Mouse (Mus musculus) heart, embryonic 14.5 days (tissue): ENCODE data around the gene Htra1. TPM values are rescaled to one million over a fixed set of nuclear protein-coding genes. Genes with fewer than 3 reads are reported as not detected.

Experiments used
- ATAC-seq: fragments of 200-750 bp; cut with Nextera tagmentation; 2 replicates; pipeline ENCODE4 v1.8.0; 2017; ENCODE audit warnings: low read depth, moderate TSS enrichment; ENCODE audit not compliant: insufficient number of reproducible peaks, insufficient read depth, low FRiP score
- H3K27ac ChIP-seq, 2 experiments: fragments of 200-500 bp in 1 of 2; fragments of 300-500 bp in 1 of 2; sonication (generic) in 1 of 2; replicated peaks in 1 of 2; 2 replicates each; pipeline ENCODE4 v1.5.1; 2012 to 2014; ENCODE audit warnings: low read depth in 2 of 2, low read length in 2 of 2, control low read depth in 1 of 2, mild to moderate bottlenecking in 1 of 2, mixed read lengths in 1 of 2; ENCODE audit not compliant: control insufficient read depth in 1 of 2, insufficient read depth in 1 of 2
- H3K27me3 ChIP-seq: fragments of 300-500 bp; sonication (generic); 2 replicates; pipeline ENCODE4 v1.6.1; 2014; ENCODE audit warnings: mild to moderate bottlenecking, low read length, control low read depth; ENCODE audit not compliant: control insufficient read depth, insufficient read depth
- H3K36me3 ChIP-seq: fragments of 300-500 bp; sonication (generic); 2 replicates; pipeline ENCODE4 v1.6.1; 2014; ENCODE audit warnings: mild to moderate bottlenecking, control low read depth, low read length, mixed read lengths; ENCODE audit not compliant: control insufficient read depth, insufficient read depth
- H3K4me1 ChIP-seq, 2 experiments: fragments of 200-500 bp in 1 of 2; fragments of 300-500 bp in 1 of 2; sonication (generic) in 1 of 2; 2 replicates each; pipeline ENCODE4 v1.6.1; 2012 to 2014; ENCODE audit warnings: low read length in 2 of 2, control low read depth in 1 of 2, mixed read lengths in 1 of 2; ENCODE audit not compliant: control insufficient read depth in 2 of 2, insufficient read depth in 2 of 2
- H3K4me2 ChIP-seq: fragments of 300-500 bp; sonication (generic); 2 replicates; pipeline ENCODE4 v1.6.1; 2014; ENCODE audit warnings: mild to moderate bottlenecking, low read length
- H3K4me3 ChIP-seq, 2 experiments: fragments of 200-500 bp in 1 of 2; fragments of 300-500 bp in 1 of 2; sonication (generic) in 1 of 2; 2 replicates each; pipeline ENCODE4 v1.5.1; 2012 to 2014; ENCODE audit warnings: low read length in 2 of 2, mild to moderate bottlenecking in 2 of 2, control low read depth in 1 of 2, low read depth in 1 of 2, moderate library complexity in 1 of 2; ENCODE audit not compliant: control insufficient read depth in 1 of 2, insufficient read depth in 1 of 2
- H3K9ac ChIP-seq: fragments of 300-500 bp; sonication (generic); 2 replicates; pipeline ENCODE4 v1.6.1; 2014; ENCODE audit warnings: mild to moderate bottlenecking, low read length
- H3K9me3 ChIP-seq: fragments of 300-500 bp; sonication (generic); 2 replicates; pipeline ENCODE4 v1.6.1; 2016; ENCODE audit warnings: low read length, control low read depth; ENCODE audit not compliant: control insufficient read depth
- WGBS: fragments of 180-500 bp; shearing (Covaris S2); extraction: QIAGEN DNeasy Blood & Tissue Kit; methylation state at CpG from one replicate; pipeline ENCODE4 v1.1.7; 2014; 5-methylcytosine and 5-hydroxymethylcytosine counted together
- polyA plus RNA-seq: library from polyadenylated mRNA; unstranded; fragments of >200 nt; fragmentation: Nextera tagmentation; extraction: Ambion mirVana; gene quantifications from 2 replicates; pipeline ENCODE4 v1.2.1, GENCODE M21; 2014

The Htra1 gene
- polyA plus RNA-seq, result 60.0 and 73.5 TPM in 2 replicates

DNA sequence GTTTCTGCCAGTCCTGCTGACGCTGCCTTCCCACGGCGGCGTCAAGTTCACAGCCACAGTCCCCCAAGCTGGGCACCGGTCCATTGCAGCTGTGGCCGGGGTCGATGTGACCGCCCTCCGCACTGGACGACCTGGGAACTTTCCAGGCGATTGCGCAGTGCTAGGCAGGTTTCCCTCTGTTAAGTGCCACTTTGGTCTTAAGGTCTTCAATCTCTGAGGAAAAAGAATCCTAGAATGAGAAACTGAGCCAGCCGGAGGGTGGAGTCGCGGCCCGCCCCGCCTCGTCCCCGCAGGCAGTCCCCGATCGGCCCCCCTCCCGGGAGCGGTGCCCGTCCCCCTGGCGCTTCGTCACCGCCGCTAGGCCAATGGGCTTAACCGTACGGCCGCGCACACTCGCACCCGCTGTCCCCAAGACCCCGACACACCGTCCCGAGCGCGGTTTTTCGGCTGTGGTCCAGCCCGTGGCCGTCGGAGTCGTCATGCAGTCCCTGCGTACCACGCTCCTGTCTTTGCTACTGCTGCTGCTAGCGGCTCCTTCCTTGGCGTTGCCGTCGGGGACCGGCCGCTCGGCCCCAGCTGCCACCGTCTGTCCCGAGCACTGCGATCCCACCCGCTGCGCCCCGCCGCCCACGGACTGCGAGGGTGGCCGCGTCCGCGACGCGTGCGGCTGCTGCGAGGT lies at the start of gene Htra1:
Gene Htra1, plus strand, starts transcription at position 319 of the 679 bp plus-strand sequence.
- Histone ChIP-seq H3K27ac (0 out of 4 replicates have a peak within 1 kb of the TSS, but pooled peaks of 1 of the 2 experiments have one; percentile 19), H3K9me3 (no peaks in the 10 kb centered on the region; the same call in 1 of the 2 replicates), H3K36me3 (no peaks in the 10 kb centered on the region), H3K4me2 (peak within 1 kb of the TSS; percentile 95), H3K4me3 (peak within 1 kb of the TSS; percentile 59 to 72), H3K27me3 (peaks cover 33% of the 10 kb centered on the region), H3K4me1 (peaks cover 22% of the 10 kb centered on the region in 2 experiments), H3K9ac (peak within 1 kb of the TSS; percentile 78)
- WGBS, result under 1% methylated on average over 68 of the region's 70 CpGs
- peak; percentile 85 for ATAC-seq

GRCm38 (mm10) chr7:130886246-130886645 lies 49.7 kb upstream of the Htra1 start:
- Histone ChIP-seq H3K9ac (no peak overlapping the region), H3K4me3 (no peak overlapping the region), H3K36me3 (peaks cover 50% of the 10 kb centered on the region), H3K4me2 (no peak overlapping the region), H3K27me3 (no peaks in the 10 kb centered on the region), H3K4me1 (peaks cover 10 to 35% of the 10 kb centered on the region in 2 experiments), H3K27ac (no peak overlapping the region), H3K9me3 (no peaks in the 10 kb centered on the region)
- 61% methylated on average over 3 of the region's 3 CpGs for WGBS
- no peak for ATAC-seq

- Histone ChIP-seq H3K4me3 (no peak overlapping the region), H3K9me3 (no peaks in the 10 kb centered on the region), H3K36me3 (peaks cover 52% of the 10 kb centered on the region), H3K4me2 (peak overlapping the region; percentile 45), H3K27ac (peak overlapping the region; percentile 80 to 93), H3K9ac (no peak overlapping the region), H3K27me3 (no peaks in the 10 kb centered on the region), H3K4me1 (peaks cover 10 to 35% of the 10 kb centered on the region in 2 experiments)
- no peak for ATAC-seq
- WGBS, result 19% methylated on average over 3 of the region's 3 CpGs
These were observed 48.0 kb upstream of the Htra1 start for GRCm38 (mm10) chr7:130887946-130888345.

GRCm38 (mm10) chr7:130890871-130891270 lies 45.0 kb upstream of the Htra1 start:
- 5% methylated on average over 2 of the region's 2 CpGs for WGBS
- ATAC-seq, result no peak
- peaks cover 10 to 33% of the 10 kb centered on the region in 2 experiments for H3K4me1 ChIP-seq
- H3K27me3 ChIP-seq, result no peaks in the 10 kb centered on the region
- no peaks in the 10 kb centered on the region for H3K9me3 ChIP-seq
- no peak overlapping the region for H3K9ac ChIP-seq
- H3K36me3 ChIP-seq, result peaks cover 41% of the 10 kb centered on the region
- no peak overlapping the region for H3K4me3 ChIP-seq
- H3K27ac ChIP-seq, result no peak overlapping the region
- H3K4me2 ChIP-seq, result no peak overlapping the region

- WGBS, result 75% methylated on average over 6 of the region's 6 CpGs
- Histone ChIP-seq H3K9me3 (no peaks in the 10 kb centered on the region), H3K4me3 (no peak overlapping the region), H3K36me3 (peaks cover 53% of the 10 kb centered on the region), H3K4me2 (no peak overlapping the region), H3K9ac (no peak overlapping the region), H3K27ac (no peak overlapping the region), H3K4me1 (peaks cover 10 to 20% of the 10 kb centered on the region in 2 experiments), H3K27me3 (no peaks in the 10 kb centered on the region)
- no peak for ATAC-seq
These were observed 42.9 kb upstream of the Htra1 start for GRCm38 (mm10) chr7:130892973-130893372.

DNA sequence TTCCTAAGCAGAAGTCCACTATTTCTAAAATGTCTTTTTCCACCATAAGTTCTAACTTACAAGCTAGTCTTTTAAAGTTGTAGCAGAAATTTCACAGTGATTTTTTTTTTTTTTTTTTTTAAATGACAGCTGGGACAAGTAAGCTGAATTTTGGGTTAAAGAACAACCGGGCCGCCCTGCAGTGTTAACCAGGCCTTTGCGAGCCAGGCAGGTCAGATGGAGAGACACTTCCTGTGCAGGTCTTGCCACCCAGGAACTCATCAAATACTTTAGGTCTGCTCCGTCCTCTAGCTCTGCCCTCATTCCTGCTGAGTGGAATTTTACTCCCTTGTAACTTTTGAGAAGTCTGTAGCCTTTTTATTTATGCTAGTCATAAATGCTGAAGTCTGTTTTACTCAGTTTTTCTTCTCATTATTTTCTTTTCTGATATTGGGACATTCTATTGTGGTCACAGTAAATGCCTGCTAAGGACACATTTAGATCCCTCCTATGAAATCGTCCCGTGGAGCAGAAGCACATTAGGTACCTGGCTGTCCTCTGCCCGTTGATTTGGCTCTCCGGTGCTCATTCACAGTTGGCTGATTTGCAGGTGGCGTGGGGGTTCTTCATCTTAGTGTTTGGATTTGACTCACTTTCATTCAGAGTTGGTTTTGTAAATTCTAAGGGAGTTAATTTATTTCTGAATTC lies 40.8 kb upstream of the Htra1 start:
- no peak overlapping the region for H3K9ac ChIP-seq
- no peaks in the 10 kb centered on the region for H3K9me3 ChIP-seq
- H3K4me3 ChIP-seq, result no peak overlapping the region
- 83% methylated on average over 9 of the region's 9 CpGs for WGBS
- H3K4me2 ChIP-seq, result no peak overlapping the region
- H3K27ac ChIP-seq, result no peak overlapping the region
- no peak for ATAC-seq
- peaks cover 62% of the 10 kb centered on the region for H3K36me3 ChIP-seq
- peaks cover 0 to 9% of the 10 kb centered on the region in 2 experiments; a peak in 3 of 4 replicates for H3K4me1 ChIP-seq
- H3K27me3 ChIP-seq, result no peaks in the 10 kb centered on the region

DNA sequence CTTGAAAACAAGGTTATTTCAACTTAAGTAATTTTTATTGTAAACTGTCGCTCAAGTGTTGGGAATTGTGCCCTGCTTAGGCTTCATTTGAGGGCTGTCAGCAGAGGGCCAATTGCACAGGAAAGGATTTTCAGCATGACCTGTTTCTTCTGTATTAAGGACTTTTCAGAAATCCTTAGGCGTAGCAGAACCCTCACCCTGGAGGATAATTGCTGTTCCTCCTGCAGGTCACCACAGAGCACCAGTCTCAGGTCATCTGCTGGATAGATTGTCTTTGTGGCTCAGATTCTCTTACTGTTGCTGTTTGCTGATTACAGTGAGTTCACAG lies 40.3 kb upstream of the Htra1 start:
- ATAC-seq, result no peak
- Histone ChIP-seq H3K9me3 (no peaks in the 10 kb centered on the region), H3K36me3 (peaks cover 67% of the 10 kb centered on the region), H3K27ac (no peak overlapping the region), H3K27me3 (no peaks in the 10 kb centered on the region), H3K4me2 (no peak overlapping the region), H3K4me1 (peaks cover 0 to 4% of the 10 kb centered on the region in 2 experiments; a peak in 3 of 4 replicates), H3K4me3 (no peak overlapping the region), H3K9ac (no peak overlapping the region)
- WGBS, result 87% methylated on average over 2 of the region's 2 CpGs
